Mouse (Mus musculus): ENCODE data around the gene Dip2a. TPM values are rescaled to one million over a fixed set of nuclear protein-coding genes. Genes with fewer than 3 reads are reported as not detected.
A peak's percentile ranks its signal among the peaks of the same experiment; 100 is the strongest.

Dip2a gene
- polyA plus RNA-seq, 1 experiment from 2014 or later = 5.0 TPM

DNA sequence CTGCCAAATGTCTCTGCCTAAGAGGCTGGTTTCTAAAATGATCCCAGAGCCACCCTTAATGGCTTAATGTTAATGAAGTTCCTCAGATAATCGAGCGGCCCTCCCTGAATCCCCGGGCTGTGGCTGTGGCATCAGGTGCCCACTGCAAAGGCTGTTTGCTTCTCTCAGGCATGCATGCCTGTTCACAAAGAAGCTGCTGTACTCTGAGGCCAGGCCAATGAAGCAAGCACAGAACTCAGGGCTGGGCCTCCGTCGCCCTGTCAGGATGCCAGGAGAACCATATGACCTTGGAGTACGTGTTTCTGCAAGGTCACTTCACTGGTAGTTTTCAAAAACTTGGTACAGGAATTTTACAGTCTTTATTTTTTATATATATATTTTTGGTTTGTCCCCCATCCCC, 89.5 kb downstream of the Dip2a start:
- Histone ChIP-seq H3K9me3 (ENCODE audit: control insufficient read depth) (no peaks in the 10 kb centered on the region), H3K9ac (ENCODE audit: low read depth, low read length) (no peak overlapping the region), H3K4me1 (replicated peaks; ENCODE audit: control insufficient read depth, insufficient read depth, low read length) (peaks cover 8% of the 10 kb centered on the region; the same call in 1 of the 2 replicates), H3K27ac (ENCODE audit: low read depth, low read length) (no peak overlapping the region), H3K4me3 (ENCODE audit: low read depth, low read length) (no peak overlapping the region), H3K27me3 (replicated peaks; ENCODE audit: control insufficient read depth, insufficient read depth, low read length) (no peaks in the 10 kb centered on the region), H3K36me3 (ENCODE audit: control insufficient read depth, insufficient read depth) (no peaks in the 10 kb centered on the region; the same call in 1 of the 2 replicates), H3K4me2 (replicated peaks; ENCODE audit: low read depth) (no peak overlapping the region)
- ATAC-seq = no peak
- TF ChIP-seq CTCF (IDR thresholded peaks at IDR 0.05; ENCODE audit: low read depth) = no peak
- 74% methylated on average over 6 of the region's 6 CpGs for WGBS

- H3K36me3 ChIP-seq (ENCODE audit: control insufficient read depth, insufficient read depth) = no peaks in the 10 kb centered on the region; the same call in 1 of the 2 replicates
- H3K4me1 ChIP-seq (replicated peaks; ENCODE audit: control insufficient read depth, insufficient read depth, low read length) = peaks cover 8% of the 10 kb centered on the region; the same call in 1 of the 2 replicates
- ATAC-seq = peak; percentile 40; the same call in 1 of the 2 replicates
- no peak for TF ChIP-seq CTCF (IDR thresholded peaks at IDR 0.05; ENCODE audit: low read depth)
- H3K27me3 ChIP-seq (replicated peaks; ENCODE audit: control insufficient read depth, insufficient read depth, low read length) = no peaks in the 10 kb centered on the region
- peak within 1 kb of the TSS; percentile 46; the same call in 1 of the 2 replicates for H3K27ac ChIP-seq (ENCODE audit: low read depth, low read length)
- 12% methylated on average over 4 of the region's 4 CpGs for WGBS
- no peaks in the 10 kb centered on the region for H3K9me3 ChIP-seq (ENCODE audit: control insufficient read depth)
- no peak within 1 kb of the TSS for H3K4me3 ChIP-seq (ENCODE audit: low read depth, low read length)
- H3K4me2 ChIP-seq (replicated peaks; ENCODE audit: low read depth) = peak within 1 kb of the TSS; percentile 9; the same call in 1 of the 2 replicates
- H3K9ac ChIP-seq (ENCODE audit: low read depth, low read length) = no peak within 1 kb of the TSS
These were observed 91.6 kb downstream of the Dip2a start, which contains the start of gene S100b for GRCm38 (mm10) chr10:76253536-76253935. Gene S100b (plus strand): TSS chr10:76253853.

DNA sequence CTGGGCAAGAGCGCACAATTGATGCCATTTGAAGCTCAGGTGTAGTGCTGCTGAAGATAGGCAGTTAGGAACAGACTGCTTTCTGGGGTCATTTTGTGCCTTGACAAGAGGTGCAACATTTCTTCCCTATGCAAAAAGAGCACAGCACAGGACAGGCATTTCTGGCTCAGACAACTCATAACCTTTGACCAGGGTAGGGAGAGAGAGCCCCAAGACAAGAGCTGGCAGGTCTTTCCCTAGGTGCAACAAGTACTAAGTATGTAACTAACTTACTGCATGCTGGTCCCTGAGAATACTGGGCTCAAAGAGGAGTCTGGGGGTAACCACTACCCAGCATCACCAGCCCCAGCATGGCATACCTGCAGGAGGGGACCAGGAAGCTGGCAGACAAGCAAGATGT, 92.0 kb downstream of the Dip2a start:
- WGBS = 96% methylated on average over 1 of the region's 1 CpGs
- H3K27me3 ChIP-seq (replicated peaks; ENCODE audit: control insufficient read depth, insufficient read depth, low read length) = no peaks in the 10 kb centered on the region
- no peak for ATAC-seq
- H3K4me1 ChIP-seq (replicated peaks; ENCODE audit: control insufficient read depth, insufficient read depth, low read length) = peaks cover 8% of the 10 kb centered on the region; the same call in 1 of the 2 replicates
- H3K4me3 ChIP-seq (ENCODE audit: low read depth, low read length) = no peak overlapping the region
- no peak for TF ChIP-seq CTCF (IDR thresholded peaks at IDR 0.05; ENCODE audit: low read depth)
- H3K4me2 ChIP-seq (replicated peaks; ENCODE audit: low read depth) = no peak overlapping the region
- H3K9me3 ChIP-seq (ENCODE audit: control insufficient read depth) = no peaks in the 10 kb centered on the region
- H3K9ac ChIP-seq (ENCODE audit: low read depth, low read length) = no peak overlapping the region
- no peaks in the 10 kb centered on the region; the same call in 1 of the 2 replicates for H3K36me3 ChIP-seq (ENCODE audit: control insufficient read depth, insufficient read depth)
- peak overlapping the region; percentile 46; the same call in 1 of the 2 replicates for H3K27ac ChIP-seq (ENCODE audit: low read depth, low read length)

- no peak overlapping the region for H3K4me2 ChIP-seq (replicated peaks; ENCODE audit: low read depth)
- peaks cover 8% of the 10 kb centered on the region; the same call in 1 of the 2 replicates for H3K4me1 ChIP-seq (replicated peaks; ENCODE audit: control insufficient read depth, insufficient read depth, low read length)
- no peaks in the 10 kb centered on the region for H3K27me3 ChIP-seq (replicated peaks; ENCODE audit: control insufficient read depth, insufficient read depth, low read length)
- no peaks in the 10 kb centered on the region for H3K36me3 ChIP-seq (ENCODE audit: control insufficient read depth, insufficient read depth)
- no peak overlapping the region for H3K27ac ChIP-seq (ENCODE audit: low read depth, low read length)
- 84% methylated on average over 7 of the region's 7 CpGs for WGBS
- no peak overlapping the region for H3K4me3 ChIP-seq (ENCODE audit: low read depth, low read length)
- TF ChIP-seq CTCF (IDR thresholded peaks at IDR 0.05; ENCODE audit: low read depth) = no peak
- ATAC-seq = no peak
- H3K9me3 ChIP-seq (ENCODE audit: control insufficient read depth) = no peaks in the 10 kb centered on the region
- no peak overlapping the region for H3K9ac ChIP-seq (ENCODE audit: low read depth, low read length)
These were observed 94.2 kb downstream of the Dip2a start for GRCm38 (mm10) chr10:76250870-76251269.

- Histone ChIP-seq H3K4me2 (replicated peaks; ENCODE audit: low read depth) (no peak overlapping the region), H3K27me3 (replicated peaks; ENCODE audit: control insufficient read depth, insufficient read depth, low read length) (no peaks in the 10 kb centered on the region), H3K9ac (ENCODE audit: low read depth, low read length) (no peak overlapping the region), H3K4me1 (replicated peaks; ENCODE audit: control insufficient read depth, insufficient read depth, low read length) (peaks cover 1% of the 10 kb centered on the region; the same call in 1 of the 2 replicates), H3K9me3 (ENCODE audit: control insufficient read depth) (no peaks in the 10 kb centered on the region), H3K36me3 (ENCODE audit: control insufficient read depth, insufficient read depth) (no peaks in the 10 kb centered on the region), H3K27ac (ENCODE audit: low read depth, low read length) (no peak overlapping the region), H3K4me3 (ENCODE audit: low read depth, low read length) (no peak overlapping the region)
- TF ChIP-seq CTCF (IDR thresholded peaks at IDR 0.05; ENCODE audit: low read depth) = no peak
- 90% methylated on average over 5 of the region's 5 CpGs for WGBS
- ATAC-seq = no peak
These were observed 96.5 kb downstream of the Dip2a start for GRCm38 (mm10) chr10:76248647-76248968.

DNA sequence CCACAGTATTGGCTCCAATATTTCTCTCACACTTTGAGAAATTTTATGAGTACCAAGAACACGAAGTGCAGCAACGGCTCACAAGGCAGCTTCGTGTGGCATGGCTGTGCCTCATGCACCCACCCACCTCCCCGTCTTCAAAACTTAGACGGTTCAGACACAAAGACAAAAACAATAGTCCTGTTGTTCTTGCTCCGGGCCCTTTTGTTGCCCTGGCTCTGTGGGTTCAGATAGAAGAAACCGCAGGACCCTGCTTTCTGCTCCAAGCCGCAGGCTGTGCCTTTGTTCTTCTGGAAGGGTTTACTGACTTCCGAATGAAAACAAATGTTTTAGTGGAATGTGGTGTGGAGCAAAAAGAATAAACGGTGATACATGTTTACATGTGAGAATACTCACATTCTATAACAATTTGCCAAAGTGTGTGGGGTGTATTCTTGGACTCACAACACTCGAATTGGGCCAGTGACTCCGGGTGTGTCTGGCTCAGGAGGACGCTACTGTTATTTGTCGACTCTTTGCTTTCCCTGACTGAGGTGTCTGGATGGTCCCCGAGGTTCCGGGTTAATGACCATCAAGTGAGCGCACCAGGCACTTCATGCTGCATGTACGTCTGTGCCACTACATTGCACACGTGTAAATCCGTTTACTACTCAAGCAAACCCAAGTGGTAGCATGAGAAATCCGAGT, 97.0 kb downstream of the Dip2a start:
- Histone ChIP-seq H3K9me3 (ENCODE audit: control insufficient read depth) (no peaks in the 10 kb centered on the region), H3K27ac (ENCODE audit: low read depth, low read length) (no peak overlapping the region), H3K36me3 (ENCODE audit: control insufficient read depth, insufficient read depth) (no peaks in the 10 kb centered on the region), H3K4me2 (replicated peaks; ENCODE audit: low read depth) (no peak overlapping the region), H3K4me1 (replicated peaks; ENCODE audit: control insufficient read depth, insufficient read depth, low read length) (no peaks in the 10 kb centered on the region), H3K9ac (ENCODE audit: low read depth, low read length) (no peak overlapping the region), H3K27me3 (replicated peaks; ENCODE audit: control insufficient read depth, insufficient read depth, low read length) (no peaks in the 10 kb centered on the region), H3K4me3 (ENCODE audit: low read depth, low read length) (no peak overlapping the region)
- ATAC-seq = no peak
- 66% methylated on average over 21 of the region's 21 CpGs for WGBS
- TF ChIP-seq CTCF (IDR thresholded peaks at IDR 0.05; ENCODE audit: low read depth) = no peak
